Mouse (Mus musculus) liver, postnatal 0 days (tissue): Measurements from ENCODE around the gene Cers5.

ENCODE experiments used
- CTCF ChIP-seq: sonication (generic); IDR thresholded peaks from 2 replicates; pipeline ENCODE4 v1.5.1; 2016; ENCODE audit warnings: antibody characterized with exemption, low read depth
- EP300 ChIP-seq: IDR thresholded peaks from 2 replicates; pipeline ENCODE4 v1.6.1; 2016; ENCODE audit warnings: antibody characterized with exemption, low read depth, mild to moderate bottlenecking

DNA sequence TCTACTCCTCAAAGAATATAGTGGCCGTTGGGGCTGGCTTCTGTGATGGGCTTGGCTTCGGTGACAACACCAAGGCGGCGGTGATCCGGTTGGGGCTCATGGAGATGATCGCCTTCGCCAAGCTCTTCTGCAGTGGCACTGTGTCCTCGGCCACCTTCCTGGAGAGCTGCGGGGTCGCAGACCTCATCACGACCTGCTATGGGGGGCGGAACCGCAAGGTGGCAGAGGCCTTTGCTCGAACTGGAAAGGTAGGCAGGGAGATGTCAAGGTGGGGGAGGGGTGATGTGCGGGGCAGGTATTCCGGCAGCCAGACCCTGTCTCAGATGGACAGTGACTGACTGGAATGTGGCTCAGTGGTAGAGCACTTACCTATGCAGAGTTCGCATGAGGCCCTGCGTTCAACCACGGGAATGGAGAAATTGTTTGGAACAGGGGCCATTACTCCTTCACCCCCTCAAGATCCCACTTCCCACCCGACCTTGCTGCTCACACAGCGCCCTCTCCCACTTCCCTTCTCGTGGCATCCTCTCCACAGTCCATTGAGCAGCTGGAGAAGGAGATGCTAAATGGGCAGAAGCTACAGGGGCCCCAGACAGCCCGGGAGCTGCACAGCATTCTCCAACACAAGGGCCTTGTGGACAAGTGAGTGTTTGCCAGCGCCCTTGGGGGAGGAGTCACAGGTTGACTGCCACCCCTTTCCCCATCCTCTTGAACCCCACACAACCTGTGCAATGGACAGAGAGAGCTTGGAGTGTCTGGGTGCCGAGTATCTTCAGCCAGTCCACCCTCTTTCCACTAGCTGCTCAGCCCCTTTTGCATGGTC is 50.6 kb downstream of the Cers5 start:
- no peak for TF ChIP-seq CTCF
- no peak for TF ChIP-seq EP300
